Comparison of ENCODE assay signal across 16 mouse cellular contexts in the genomic region with DNA sequence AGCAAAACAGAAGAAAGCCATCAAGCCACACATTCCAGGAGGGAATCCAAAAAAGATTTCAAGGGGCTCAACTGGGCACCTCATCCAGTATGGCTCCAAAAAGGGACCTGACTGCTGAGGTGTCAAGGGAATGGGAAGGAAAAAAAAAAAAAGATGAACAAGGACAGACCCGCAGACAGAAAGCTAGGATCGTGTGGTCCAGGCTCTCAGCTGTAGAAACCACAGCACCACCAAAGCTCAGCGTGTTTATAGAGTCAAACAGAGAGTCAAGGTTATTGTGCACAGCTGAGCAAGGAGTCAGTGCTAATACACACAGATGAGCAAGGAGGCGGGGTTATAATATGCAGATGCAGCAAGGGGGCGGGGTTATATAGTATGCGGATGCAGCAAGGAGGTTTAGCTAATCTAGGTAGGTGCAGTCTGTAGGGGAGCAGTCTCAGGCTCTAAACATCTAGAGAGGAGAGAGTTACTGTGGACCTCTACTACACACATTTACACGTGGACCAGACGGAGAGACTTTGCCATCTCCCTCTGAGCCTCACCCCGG. TPM values are rescaled to one million over a fixed set of nuclear protein-coding genes. Genes with fewer than 3 reads are reported as not detected.
DNase-seq lines count a peak whose midpoint lies in the region; ATAC-seq lines count a peak whose summit lies in the region.
"Had no signal": no experiment of that assay in that cellular context is flagged by ENCODE, and none has a peak within 500 bp of the region (broad histone marks: within the 10 kb centered on the region; RNA-seq: fewer than 3 reads in every experiment).

No protein-coding gene starts in this region.

- ATAC-seq in limb, embryonic 15.5 days (ENCODE audit: insufficient number of reproducible peaks, low FRiP score, low TSS enrichment, low read depth), result no peak
- ATAC-seq in megakaryocyte-erythroid progenitor cell, adult 5-6 weeks (replicated peaks; ENCODE audit: low FRiP score, low TSS enrichment, poor library complexity, severe bottlenecking), result peak; percentile 91

- peaks cover 5% of the 10 kb centered on the region; the same call in 1 of the 2 replicates for H3K4me1 ChIP-seq in limb, embryonic 15.5 days
- peaks cover 17% of the 10 kb centered on the region for H3K4me1 ChIP-seq in limb, embryonic 10.5 days

- DNase-seq in limb, embryonic 10.5 days (ENCODE audit: low spot score), result no peak
- peak; percentile 74 for DNase-seq in ES-CJ7 (ENCODE audit: low read depth, low spot score)
- DNase-seq in induced T-regulatory cell, adult 2 months (ENCODE audit: low read depth), result peak; percentile 89
- DNase-seq in lung, postnatal 4 days, result no peak
- no peak for DNase-seq in gastrocnemius, postnatal 4 days (ENCODE audit: low spot score in 2 of 2)
- DNase-seq in adrenal gland, adult 2 months, result no peak
- DNase-seq: cerebellum, adult 9-11 months; heart, adult 18-20 months; heart, postnatal 10 days; kidney, postnatal 10 days; left cerebral cortex, postnatal 4 days; right cerebral cortex, adult 18-20 months had no signal

- no peak overlapping the region for H3K4me2 ChIP-seq in limb, embryonic 15.5 days

- no peaks in the 10 kb centered on the region for H3K36me3 ChIP-seq in limb, embryonic 15.5 days
- H3K36me3 ChIP-seq in limb, embryonic 10.5 days, result no peaks in the 10 kb centered on the region
- H3K36me3 ChIP-seq: forebrain, embryonic 10.5 days; G1E had no signal

- H3K9me3 ChIP-seq in limb, embryonic 15.5 days, result no peaks in the 10 kb centered on the region
- no peaks in the 10 kb centered on the region for H3K9me3 ChIP-seq in limb, embryonic 10.5 days (replicated peaks)
- H3K9me3 ChIP-seq: forebrain, embryonic 10.5 days; G1E had no signal

- 0 out of 2 replicates have a peak overlapping the region, but pooled peaks have one; percentile 38 for H3K27ac ChIP-seq in limb, embryonic 15.5 days
- no peak overlapping the region for H3K27ac ChIP-seq in limb, embryonic 10.5 days
- H3K27ac ChIP-seq: forebrain, embryonic 10.5 days had no signal

- H3K27me3 ChIP-seq in limb, embryonic 15.5 days, result no peaks in the 10 kb centered on the region
- H3K27me3 ChIP-seq in limb, embryonic 10.5 days (ENCODE audit: low read depth, poor library complexity, severe bottlenecking), result no peaks in the 10 kb centered on the region

- 73% methylated on average over 9 of the region's 9 CpGs for WGBS in limb, embryonic 15.5 days
- WGBS in limb, embryonic 10.5 days, result 82% methylated on average over 9 of the region's 9 CpGs

- no peak overlapping the region for H3K9ac ChIP-seq in limb, embryonic 15.5 days

- H3K4me3 ChIP-seq in limb, embryonic 15.5 days, result no peak overlapping the region
- H3K4me3 ChIP-seq in limb, embryonic 10.5 days, result no peak overlapping the region
- H3K4me3 ChIP-seq: forebrain, embryonic 10.5 days had no signal

RNA-seq across cellular contexts. Expression of a gene that starts 28.0 kb away (rescaled TPM):
- polyA plus RNA-seq in limb, embryonic 15.5 days (2015; fragmentation: Nextera tagmentation; extraction: Ambion mirVana), result 134 and 138 TPM in 2 replicates
- polyA plus RNA-seq in limb, embryonic 10.5 days (2016; fragmentation: Nextera tagmentation; extraction: Ambion mirVana), result 186 and 189 TPM in 2 replicates
- 78.1 and 94.5 TPM in 2 replicates for total RNA-seq in megakaryocyte-erythroid progenitor cell, adult 5-6 weeks (2014; fragmentation: Nextera tagmentation)
- 145 and 151 TPM in 2 replicates for total RNA-seq in megakaryocyte-erythroid progenitor cell, adult 5-6 weeks (2017)
- 10 to 100 TPM; 45.3 to 47.3 TPM for total RNA-seq in gastrocnemius, postnatal 4 days (2021)
- 10 to 100 TPM; 54.4 to 57.9 TPM for total RNA-seq in adrenal gland, adult 2 months (2021)
- 5.5 and 5.6 TPM in 2 replicates for polyA plus RNA-seq in adrenal gland, adult 2 months (2012; rRNA removed)

Comparison
In these comparisons a context has a peak if more than half of its experiments do, and no peak if none do; other contexts are left out.
1. DNase-seq: peak in ES-CJ7 (single experiment) and induced T-regulatory cell, adult 2 months (single experiment); none in limb, embryonic 10.5 days (single experiment), lung, postnatal 4 days (0 of 2), gastrocnemius, postnatal 4 days (0 of 2) and adrenal gland, adult 2 months (single experiment).